Mouse (Mus musculus) olfactory bulb, adult 2 months (tissue): ENCODE results near the gene 4930415L06Rik. TPM values are rescaled to one million over a fixed set of nuclear protein-coding genes. Genes with fewer than 3 reads are reported as not detected.

ENCODE experiments used
- H3K27ac ChIP-seq: fragments of 200-500 bp; 2 replicates; pipeline ENCODE4 v1.5.1; 2012; ENCODE audit warnings: low read depth, low read length; ENCODE audit not compliant: insufficient read depth
- H3K4me1 ChIP-seq: fragments of 200-500 bp; 2 replicates; pipeline ENCODE4 v1.6.1; 2012; ENCODE audit warnings: low read length; ENCODE audit not compliant: control insufficient read depth, insufficient read depth
- H3K4me3 ChIP-seq: fragments of 200-500 bp; 2 replicates; pipeline ENCODE4 v1.5.1; 2012; ENCODE audit warnings: mild to moderate bottlenecking, low read depth, low read length, moderate library complexity; ENCODE audit not compliant: insufficient read depth
- CTCF ChIP-seq: fragments of 200-500 bp; IDR thresholded peaks from 2 replicates; pipeline ENCODE4 v1.5.1; 2012; ENCODE audit warnings: low read depth, mild to moderate bottlenecking, low read length, moderate library complexity; ENCODE audit not compliant: insufficient read depth
- POLR2A ChIP-seq: fragments of 200-500 bp; IDR thresholded peaks from 2 replicates; pipeline ENCODE4 v1.6.1; 2012; ENCODE audit warnings: mild to moderate bottlenecking, low read depth, low read length, moderate library complexity; ENCODE audit not compliant: insufficient read depth
- WGBS: fragments of 180-500 bp; shearing (Covaris S2); methylation state at CpG from one replicate; pipeline ENCODE4 v1.1.7; 2018; 5-methylcytosine and 5-hydroxymethylcytosine counted together
- polyA plus RNA-seq: library from polyadenylated mRNA; stranded (reverse); fragments of >200 nt; gene quantifications from 2 replicates; pipeline ENCODE4 v1.2.4, GENCODE M21; 2012; ENCODE audit warnings: low replicate concordance; ENCODE audit not compliant: missing spikeins, insufficient read depth, insufficient read length

The 4930415L06Rik gene
- not detected in 2 replicates for polyA plus RNA-seq

DNA sequence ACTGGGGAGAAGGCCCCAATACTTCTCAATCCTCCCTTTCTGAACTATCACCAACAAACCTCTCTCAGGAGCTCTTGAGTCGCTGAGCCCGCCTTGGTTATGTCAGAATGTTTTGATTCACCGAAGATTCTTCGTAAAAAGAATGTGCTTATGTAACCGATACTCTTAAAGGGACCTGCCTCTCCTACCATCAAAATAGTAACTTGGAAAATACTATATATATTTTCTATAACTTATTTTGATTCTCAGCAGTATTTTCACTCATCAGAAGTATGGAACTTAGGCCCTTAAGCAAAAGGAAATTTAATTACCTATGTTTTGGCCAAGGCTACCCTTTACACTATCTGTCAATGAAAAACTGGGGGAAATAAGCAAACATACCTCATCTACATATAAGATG, at the start of gene 4930415L06Rik:
Gene 4930415L06Rik (minus strand): TSS at position 101 of the 400 bp plus-strand sequence.
- 87% methylated on average over 5 of the region's 5 CpGs for WGBS
- TF ChIP-seq POLR2A (no peak), CTCF (no peak)
- H3K4me3 ChIP-seq: no peak within 1 kb of the TSS

DNA sequence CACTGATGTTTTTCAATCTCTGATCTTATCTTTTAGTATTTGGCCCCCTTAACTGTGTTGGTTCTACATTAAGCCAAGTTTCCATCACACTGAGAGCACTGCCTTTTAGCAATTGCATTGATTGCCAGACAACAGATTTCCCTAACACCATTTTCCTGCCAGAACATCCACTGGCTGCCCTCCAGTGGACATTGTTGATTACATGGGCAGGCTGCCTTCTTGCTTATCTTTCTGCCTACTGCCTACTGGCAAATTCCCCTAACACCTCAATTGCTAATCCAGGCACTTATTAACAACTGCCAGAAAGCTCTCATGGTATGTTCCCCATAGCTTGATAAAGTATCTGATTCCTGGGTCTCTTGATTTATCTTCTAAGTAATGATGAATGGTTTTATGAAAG, 46.0 kb upstream of the 4930415L06Rik start:
- Histone ChIP-seq H3K4me1 (no peaks in the 10 kb centered on the region), H3K27ac (no peak overlapping the region), H3K4me3 (no peak overlapping the region)
- TF ChIP-seq POLR2A (no peak), CTCF (no peak)

More for the DNA sequence above, at the start of gene 4930415L06Rik:
- Histone ChIP-seq H3K4me1 (no peaks in the 10 kb centered on the region), H3K27ac (no peak within 1 kb of the TSS)

DNA sequence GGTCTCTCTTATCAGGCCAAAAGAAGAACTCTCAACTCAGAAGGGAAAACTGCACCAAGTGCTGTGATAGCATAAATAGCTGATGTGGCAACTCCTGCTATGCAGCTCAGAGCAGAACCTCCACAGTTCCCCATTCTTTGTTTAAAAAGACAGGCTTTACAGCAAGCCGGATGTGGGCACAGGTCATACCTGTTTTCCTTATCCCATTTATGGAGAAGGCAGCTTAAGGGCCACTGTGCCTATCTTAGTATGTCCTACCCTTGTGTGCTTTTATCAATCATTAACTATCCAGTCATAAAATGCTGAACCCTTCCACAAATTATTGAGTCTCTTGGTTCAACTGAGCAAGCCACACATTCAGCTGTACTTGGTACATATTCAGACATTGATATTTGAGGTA, 27.8 kb downstream of the 4930415L06Rik start:
- no peak overlapping the region for H3K27ac ChIP-seq
- 93% methylated on average over 1 of the region's 1 CpGs for WGBS
- no peak for TF ChIP-seq POLR2A
- H3K4me3 ChIP-seq: no peak overlapping the region
- H3K4me1 ChIP-seq: no peaks in the 10 kb centered on the region

Other genes with a start within 250 kb of the 4930415L06Rik start
- not detected in 2 replicates for gene 4932429P05Rik, start 180.6 kb downstream of the 4930415L06Rik start, polyA plus RNA-seq